Mouse (Mus musculus) embryonic fibroblast, embryonic 13.5 days (primary cell): ENCODE results near the gene Bad.

Experiments used
- CTCF ChIP-seq: IDR thresholded peaks from 2 replicates; pipeline ENCODE4 v1.5.1; 2011; ENCODE audit warnings: mild to moderate bottlenecking, control low read depth, low read length, moderate library complexity, borderline replicate concordance; ENCODE audit not compliant: insufficient read depth
- POLR2A ChIP-seq: IDR thresholded peaks from 2 replicates; pipeline ENCODE4 v1.6.1; 2011; ENCODE audit warnings: low read depth, mild to moderate bottlenecking, control low read depth, low read length, moderate library complexity

- no peak for TF ChIP-seq CTCF
- no peak for TF ChIP-seq POLR2A
Measured at GRCm38 (mm10) chr19:6915276-6915675, 26.4 kb upstream of the Bad start.
